Mouse (Mus musculus): Measurements from ENCODE around the gene Gm7075.
A peak's percentile ranks its signal among the peaks of the same experiment; 100 is the strongest.

The Gm7075 gene

DNA sequence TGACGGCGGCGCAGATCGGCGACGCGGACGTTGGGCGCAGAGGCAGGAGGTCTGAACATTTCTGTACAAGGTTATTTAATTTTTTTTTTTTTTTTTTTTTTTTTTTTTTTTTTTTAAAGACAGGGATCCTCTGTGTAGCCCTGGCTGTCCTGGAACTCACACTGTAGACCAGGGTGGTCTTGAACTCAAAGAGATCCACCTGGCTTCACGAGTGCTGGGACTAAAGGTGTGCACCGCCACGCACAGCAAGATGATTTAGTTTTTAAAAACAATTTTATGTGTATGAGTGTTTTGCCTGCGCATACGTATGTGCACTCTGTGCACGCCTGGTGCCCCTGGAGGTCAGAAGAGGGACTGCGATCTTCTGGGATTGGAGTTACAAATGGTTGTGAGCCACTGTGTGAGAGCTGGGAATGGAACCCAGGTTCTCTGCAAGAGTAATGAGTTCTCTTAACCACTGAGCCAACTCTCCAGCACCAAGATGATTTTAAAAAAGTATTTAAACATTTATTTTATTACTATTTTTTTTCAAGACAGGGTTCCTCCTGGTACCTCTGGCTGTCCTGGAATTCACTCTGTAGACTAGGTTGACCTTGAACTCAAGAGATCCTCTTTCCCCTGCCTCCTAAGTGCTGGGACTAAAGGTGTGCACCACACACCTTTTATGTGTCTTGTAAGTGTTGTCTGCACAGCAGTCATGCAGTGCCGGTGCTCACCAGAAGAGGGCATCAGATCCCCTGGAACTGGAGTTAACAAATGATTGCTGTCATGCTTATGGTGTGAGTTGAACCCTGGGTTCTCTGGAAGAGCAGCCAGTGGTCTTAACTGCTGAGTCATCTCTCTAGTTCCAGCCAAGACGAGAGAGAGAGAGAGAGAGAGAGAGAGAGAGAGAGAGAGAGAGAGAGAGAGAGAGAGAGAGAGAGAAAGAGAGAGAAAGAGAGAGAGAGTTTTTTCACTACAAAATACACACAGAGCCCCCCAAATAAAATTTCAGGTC is at the start of gene Gm7075:
Gene Gm7075 (minus strand): TSS at position 51 of the 997 bp plus-strand sequence.
- DNase-seq (ENCODE audit: low spot score in 2 of 2), result peak; percentile 78 to 85

DNA sequence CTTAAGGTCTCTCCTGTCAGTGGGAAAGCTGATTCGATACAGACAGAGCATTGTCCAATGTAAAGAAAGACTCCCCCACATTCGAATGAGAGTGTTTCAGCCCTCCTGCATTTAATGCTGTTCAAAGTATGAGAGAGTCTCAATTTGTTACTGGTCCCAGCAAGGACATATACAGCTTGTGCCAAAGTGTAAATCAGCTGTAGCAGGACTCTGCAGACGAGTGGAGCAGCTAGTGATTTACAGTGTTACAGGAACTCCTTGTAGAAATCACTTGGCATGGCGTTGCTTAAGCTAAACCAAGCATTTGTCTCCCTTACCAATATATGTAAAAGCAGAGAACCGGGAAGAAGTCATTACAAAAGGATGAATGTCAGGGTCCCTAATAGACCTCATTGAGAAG is 39.3 kb upstream of the Gm7075 start:
- no peak for DNase-seq (ENCODE audit: low spot score in 2 of 2)

DNA sequence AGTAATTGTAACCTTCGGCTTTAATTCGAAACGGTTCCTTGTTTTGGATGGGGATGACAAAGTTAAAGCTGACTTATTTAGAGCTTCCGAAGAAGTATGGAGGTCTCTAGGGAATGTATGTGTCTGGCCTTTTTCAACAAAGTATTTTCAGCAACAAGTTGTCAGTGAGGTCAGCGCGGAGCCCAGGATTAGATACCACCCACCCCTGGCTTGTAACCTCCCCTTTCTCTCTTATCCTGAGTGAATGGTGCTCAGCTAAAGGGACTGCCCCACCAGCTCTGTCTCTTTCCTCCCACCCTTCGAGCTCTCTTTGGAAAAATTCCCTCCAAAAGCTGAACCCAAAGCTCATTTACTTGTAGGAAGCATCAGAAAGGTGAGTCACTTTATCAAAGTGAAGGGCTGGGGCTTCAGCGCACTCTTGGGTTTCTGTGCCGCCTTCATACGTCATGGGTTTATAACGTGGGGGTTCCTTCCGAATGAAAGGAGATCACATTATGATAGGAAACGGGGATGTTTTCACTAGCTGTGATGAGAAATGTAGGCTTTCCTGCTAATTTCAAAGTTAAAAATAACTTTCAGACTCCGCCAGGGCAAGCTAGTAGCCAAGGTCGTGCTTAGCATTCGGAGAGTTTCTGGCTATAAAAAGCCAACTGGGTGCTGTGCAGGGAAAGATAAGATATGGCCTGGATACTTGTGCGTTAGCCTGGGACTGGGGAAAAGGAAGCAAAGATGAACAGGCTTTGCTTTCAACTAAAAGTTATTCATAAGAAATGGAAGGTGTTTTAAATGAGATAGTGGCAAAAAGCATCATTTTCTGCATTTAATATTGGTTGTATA is 35.9 kb upstream of the Gm7075 start:
- no peak for DNase-seq (ENCODE audit: low spot score in 2 of 2)

DNA sequence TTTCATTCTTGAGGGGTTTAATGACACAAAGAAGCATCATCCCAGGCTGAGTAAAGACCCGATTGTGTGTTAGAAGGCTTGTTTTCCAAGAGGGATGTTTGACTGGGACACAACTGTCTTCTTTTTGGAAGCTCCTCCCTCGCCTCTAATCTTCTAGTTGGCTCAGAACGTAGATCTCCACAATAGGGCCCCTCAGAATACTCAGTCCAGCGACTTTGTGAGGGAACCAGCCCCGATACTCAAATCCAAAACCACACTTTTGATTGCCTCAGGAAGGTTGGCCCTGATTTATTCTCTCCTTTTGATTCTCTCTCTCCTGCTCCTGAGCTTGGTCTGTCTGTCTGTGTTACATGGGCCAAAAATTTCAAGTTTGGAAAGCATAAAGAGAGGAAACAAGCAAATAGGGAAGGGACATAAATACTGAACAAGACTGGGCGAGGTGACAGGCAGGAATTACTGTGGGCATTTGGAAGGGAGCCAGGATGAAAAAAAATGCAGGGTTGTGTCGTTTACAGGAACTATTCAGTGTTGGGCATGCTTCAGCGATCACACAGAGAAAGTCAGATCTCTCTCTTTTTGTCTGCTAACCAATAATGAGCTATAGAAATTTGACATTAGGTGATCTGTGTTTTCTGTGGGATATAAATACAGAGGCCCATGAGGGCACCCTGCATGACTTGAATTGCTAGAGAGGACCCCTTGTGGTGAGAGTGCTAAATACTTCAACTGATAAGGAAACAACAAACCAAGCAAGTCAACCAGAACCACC is 33.7 kb upstream of the Gm7075 start:
- DNase-seq (ENCODE audit: low spot score in 2 of 2), result no peak

DNA sequence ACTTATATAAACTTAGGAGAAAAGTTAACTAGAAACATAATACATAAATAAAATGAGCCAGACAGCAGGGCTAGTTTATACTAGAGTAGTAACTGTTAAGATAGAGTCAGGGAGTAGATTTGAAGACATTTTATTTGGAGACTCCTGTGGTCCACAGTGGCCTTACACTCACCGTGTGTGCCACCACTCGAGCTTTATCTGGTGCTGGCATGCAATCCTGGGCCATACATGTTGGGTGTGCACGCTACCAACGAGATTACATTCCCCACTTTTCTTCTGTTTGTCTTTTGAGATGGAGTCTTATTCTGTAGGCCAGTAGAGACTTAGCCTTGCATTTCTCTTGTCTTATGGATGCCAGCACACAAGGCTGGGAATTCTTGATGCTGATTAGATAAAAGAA is 32.3 kb upstream of the Gm7075 start:
- DNase-seq (ENCODE audit: low spot score in 2 of 2), result no peak

DNA sequence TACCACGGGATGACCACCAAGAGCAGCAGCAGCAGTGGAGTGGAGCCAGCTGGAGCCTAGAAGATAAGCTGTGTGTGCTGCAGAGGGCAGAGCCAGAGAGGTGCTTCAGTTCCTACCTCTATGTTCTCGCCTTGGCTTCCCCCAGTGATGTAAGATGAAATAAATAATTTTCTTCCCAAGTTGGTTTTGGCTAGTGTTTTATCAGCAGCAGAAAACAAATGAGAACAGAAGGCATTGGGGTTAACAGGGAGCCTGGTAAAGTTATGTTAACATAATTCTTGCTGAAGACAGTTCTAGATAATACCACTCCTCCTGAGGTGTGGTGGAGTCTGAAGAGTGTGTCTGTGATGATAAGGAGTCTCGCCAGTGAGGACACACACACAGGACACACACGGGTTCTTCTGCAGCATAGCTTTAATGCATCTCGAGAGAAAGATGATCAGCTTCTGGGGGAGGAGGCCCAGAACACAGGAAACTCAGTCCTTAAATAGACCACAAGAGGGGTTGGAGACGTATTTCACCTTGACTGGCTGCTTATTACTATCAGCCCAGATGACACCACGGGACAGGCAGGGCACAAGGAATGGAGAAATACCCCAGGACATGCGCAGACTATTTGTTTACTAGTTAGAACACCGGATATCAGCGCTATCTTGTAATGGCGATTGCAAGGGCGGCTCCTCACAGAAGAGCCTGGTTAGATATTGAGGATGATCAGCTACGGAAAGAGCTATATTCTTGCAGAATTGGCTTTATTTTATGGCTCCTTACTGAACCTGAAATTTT is 23.2 kb upstream of the Gm7075 start:
- peak in 1 of 2 experiments; percentile 43 for DNase-seq (ENCODE audit: low spot score in 2 of 2)

DNA sequence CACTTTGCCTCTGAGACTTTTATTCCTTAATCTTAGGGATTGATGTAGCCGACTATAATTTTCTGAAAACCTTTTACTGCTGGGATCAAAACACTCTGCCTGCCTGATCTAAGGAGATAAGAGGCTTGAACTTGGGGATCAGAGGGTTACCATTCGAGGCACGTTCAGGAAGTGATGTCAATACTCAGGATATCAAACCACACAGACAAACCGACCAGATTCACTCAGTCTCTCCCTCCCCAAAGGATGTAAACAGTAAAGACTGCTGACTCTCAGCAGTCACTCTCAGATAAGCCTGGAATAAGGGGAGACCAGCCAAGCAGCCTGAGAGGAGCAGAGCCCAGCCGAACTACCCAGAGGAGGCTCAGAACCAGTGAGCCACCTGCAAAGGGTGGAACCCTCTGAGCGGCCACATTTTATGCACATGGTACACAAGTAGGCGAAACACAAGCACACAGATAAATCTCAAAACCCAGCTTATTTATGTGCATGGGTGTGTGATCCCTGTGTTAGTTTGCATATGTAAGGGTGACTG is 18.2 kb upstream of the Gm7075 start:
- DNase-seq (ENCODE audit: low spot score in 2 of 2), result no peak

DNA sequence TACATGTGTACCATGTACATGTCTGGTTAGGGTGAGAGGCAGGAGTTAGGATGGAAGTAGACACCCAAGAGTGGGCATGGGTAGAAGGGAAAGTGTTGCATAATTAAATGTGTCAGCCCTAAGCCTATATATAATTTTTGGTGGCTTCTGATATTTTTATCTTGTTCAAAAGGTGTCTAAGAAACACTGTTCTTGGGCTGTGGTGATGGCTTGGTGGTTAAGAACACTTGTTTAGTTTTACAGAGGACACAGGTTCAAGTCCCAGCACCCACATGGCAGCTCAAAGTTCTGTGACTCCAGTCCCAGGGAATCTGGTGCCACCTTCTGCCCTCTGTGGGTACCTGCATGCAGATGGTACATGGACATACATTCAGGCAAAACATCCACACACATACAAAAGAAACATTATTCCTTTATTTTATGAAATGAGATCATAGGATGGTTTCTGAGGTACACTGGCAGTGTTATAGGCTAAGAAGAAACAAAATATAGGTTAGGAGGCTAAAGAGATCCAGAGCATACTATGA is 17.2 kb upstream of the Gm7075 start:
- DNase-seq (ENCODE audit: low spot score in 2 of 2), result no peak

DNA sequence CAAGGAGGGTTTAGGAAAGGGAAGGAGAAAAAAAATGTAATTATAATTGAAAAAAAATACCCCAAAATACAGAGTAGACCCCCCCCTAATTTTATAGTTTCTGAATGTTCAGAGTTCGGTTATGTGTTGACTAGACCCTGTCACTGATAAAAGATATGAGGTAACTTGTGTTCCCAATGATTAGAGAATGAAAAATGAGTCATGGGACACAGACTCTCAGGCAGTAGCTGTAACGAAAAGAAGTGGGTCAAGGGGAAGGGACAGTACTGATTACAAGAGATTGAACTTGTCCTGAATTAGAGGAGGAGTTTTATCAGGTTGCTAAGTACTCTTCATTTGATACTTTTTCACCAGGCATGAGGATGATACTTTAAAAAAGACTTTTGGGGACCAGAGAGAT is 11.3 kb upstream of the Gm7075 start:
- no peak for DNase-seq (ENCODE audit: low spot score in 2 of 2)

DNA sequence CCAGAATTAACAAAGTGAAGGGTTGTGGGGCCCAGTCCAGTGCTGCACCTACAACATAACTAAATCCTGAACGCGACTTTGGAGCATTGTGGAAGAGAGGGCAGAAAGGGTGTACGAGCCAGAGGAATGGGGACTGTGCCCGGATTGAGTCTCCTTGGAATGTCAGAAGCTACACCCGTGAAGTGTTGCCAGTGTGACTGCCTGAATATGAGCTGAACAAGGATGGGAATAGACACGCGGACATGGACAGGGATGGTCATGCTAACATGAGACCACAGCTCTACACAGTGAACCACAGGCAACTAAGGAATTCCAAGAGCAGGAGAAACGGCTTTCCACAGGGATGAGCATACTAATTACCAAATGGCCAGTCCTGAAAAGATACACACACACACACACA is 10.5 kb upstream of the Gm7075 start:
- no peak for DNase-seq (ENCODE audit: low spot score in 2 of 2)

DNA sequence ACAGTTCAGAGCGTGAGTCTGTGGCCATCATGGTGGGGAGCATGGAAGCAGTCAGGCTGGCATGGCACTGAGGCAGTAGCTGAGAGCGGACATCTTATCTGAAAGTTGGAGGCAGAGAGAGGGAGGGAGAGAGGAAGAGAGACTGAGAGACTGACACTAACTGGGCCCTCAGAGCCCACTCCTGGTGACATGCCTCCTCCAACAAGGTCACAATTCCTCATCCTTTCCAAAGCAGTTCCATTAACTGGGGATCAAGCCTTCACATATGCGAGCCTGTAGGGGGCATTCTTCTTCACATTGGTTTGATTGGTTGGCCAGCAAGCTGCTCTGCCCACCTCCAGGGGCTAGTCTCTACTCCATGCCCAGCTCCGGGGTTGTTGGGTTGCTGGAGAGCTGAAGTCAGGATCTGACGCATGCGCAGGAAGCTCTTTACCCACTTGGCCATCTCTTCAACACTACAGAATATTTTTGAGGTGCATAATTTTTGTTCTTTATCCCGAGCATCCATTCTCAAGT is 9.7 kb upstream of the Gm7075 start:
- no peak for DNase-seq (ENCODE audit: low spot score in 2 of 2)

DNA sequence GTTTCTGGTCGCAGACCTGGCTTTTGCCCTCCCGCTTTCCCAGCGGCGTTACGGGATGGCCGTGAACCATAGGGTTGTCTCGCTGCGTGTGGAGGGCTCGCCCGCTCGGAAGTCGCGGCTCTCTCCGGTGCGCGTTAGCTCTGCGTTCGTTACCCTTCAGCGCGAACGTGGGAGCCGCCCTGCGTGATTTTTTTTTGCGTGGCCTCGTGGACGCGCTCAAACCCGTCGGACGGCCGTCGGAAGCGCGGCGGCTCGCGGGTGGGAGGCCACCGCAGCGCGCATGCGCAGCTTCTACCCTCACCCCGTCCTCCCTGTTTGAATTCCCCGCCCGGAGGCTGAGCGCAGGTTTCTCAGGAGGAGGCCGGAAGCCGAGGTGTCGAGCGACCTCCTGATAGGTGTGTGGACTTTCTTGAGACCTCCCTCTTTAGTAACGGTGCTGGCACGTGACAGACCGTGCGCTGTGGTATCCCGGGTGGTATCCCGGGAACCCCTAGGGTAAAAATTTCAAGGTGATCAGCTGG is 8.3 kb upstream of the Gm7075 start, which contains the start of gene Ctnna3:
Gene Ctnna3 (plus strand): TSS at position 314 of the 521 bp plus-strand sequence.
- DNase-seq (ENCODE audit: low spot score in 2 of 2), result peak in 1 of 2 experiments; percentile 92

DNA sequence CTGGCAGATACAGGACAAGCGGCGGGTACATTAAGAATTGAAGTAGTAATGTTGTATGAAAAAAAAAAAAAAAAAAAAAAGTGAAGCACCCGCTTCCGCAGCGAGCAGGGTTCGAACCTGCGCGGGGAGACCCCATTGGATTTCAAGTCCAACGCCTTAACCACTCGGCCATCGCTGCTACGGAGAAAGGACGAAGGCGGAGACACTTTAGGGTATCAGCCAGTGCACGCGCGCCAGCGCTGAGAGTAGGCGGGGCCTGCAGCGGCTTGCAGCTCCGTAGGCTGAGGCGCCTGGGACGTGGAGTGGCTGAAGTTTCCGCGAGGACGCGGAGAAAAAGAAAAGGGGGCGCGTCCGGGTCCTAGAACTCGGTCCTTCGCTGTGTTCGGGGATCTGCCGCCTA is 7.8 kb upstream of the Gm7075 start:
- DNase-seq (ENCODE audit: low spot score in 2 of 2), result peak; percentile 98 to 100

DNA sequence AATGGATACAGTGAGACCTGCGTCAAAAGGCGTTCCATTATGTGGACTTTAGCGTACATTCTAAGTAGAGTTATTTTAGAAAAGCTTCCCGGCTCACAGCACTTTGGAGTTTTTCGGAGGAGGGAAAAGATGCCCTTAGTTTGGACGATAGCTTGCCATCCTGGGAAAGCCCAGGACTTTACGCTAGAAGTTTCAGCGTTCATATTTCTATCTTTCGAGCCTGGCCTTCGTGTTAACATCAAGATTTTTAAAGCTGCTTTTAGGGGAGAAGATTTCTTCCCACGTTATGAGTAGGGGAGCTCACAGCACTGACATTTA is 7.4 kb upstream of the Gm7075 start:
- no peak for DNase-seq (ENCODE audit: low spot score in 2 of 2)

DNA sequence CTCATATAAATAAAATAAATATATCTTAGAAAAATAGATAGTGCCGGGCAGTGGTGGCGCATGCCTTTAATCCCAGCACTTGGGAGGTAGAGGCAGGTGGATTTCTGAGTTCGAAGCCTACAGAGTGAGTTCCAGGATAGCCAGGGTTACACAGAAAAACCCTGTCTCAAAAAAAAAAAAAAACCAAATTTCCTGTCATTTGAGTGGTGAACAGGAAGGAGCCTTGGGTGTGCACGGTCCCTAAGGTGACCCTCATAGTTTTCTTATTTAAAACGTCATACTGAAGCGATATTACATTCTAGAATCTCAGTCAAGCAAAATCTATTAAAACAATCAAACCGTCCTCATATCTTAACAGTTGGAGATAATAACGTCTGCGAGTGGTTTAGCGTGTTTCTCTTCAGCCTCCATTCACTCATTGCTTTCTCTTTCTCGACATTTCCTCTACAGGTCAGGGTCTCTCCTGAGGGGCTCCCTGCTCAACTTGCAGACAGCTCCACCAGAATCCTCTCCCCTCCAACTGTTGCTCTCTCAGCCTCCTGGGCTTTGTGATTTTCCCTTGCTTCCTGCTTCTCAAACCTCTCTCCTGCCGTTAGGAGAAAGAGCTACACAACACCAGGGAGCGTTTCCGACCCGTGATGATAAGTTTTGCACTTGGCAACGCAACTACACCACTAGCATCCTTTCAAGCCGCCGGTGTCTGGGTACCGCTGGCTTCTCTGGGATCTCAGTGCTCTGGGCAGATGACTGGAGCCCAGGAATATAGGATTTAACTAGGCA is 6.8 kb upstream of the Gm7075 start:
- DNase-seq (ENCODE audit: low spot score in 2 of 2), result peak in 1 of 2 experiments; percentile 52

DNA sequence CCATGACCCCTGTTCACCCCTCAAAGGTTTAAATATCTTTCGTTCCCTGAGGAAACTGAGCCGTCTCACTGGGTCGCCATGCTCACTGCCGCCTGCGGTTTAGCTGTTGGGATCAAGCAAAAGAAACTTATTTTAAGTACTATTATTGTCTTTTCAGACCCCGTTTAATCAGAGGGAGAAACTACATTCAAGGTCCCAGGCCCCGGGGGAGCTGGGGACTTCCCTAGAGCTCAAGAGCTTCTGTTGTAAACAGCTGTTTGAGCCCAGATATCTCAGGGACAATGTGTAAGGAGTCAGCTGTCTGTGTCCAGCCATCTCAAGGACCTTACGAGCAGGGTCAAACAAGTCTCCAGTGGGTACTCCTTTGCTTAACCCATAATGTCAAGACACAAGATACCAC is 5.6 kb upstream of the Gm7075 start:
- no peak for DNase-seq (ENCODE audit: low spot score in 2 of 2)

DNA sequence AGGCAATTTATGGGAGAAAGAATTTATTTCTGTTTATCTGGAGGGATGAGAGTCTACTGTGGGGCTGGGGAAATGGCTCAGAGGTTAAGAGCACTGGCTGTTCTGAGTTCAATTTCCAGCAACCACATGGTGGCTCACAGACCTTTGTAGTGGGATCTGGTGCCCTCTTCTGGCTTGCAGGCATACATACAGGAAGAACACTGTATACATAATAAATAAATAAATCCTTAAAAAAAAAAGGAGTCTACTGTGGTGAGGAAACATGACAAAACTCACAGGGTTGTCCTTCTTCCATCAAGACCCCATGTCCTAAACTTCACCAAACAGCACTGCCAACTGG is 2.9 kb upstream of the Gm7075 start:
- peak in 1 of 2 experiments; percentile 77 for DNase-seq (ENCODE audit: low spot score in 2 of 2)

DNA sequence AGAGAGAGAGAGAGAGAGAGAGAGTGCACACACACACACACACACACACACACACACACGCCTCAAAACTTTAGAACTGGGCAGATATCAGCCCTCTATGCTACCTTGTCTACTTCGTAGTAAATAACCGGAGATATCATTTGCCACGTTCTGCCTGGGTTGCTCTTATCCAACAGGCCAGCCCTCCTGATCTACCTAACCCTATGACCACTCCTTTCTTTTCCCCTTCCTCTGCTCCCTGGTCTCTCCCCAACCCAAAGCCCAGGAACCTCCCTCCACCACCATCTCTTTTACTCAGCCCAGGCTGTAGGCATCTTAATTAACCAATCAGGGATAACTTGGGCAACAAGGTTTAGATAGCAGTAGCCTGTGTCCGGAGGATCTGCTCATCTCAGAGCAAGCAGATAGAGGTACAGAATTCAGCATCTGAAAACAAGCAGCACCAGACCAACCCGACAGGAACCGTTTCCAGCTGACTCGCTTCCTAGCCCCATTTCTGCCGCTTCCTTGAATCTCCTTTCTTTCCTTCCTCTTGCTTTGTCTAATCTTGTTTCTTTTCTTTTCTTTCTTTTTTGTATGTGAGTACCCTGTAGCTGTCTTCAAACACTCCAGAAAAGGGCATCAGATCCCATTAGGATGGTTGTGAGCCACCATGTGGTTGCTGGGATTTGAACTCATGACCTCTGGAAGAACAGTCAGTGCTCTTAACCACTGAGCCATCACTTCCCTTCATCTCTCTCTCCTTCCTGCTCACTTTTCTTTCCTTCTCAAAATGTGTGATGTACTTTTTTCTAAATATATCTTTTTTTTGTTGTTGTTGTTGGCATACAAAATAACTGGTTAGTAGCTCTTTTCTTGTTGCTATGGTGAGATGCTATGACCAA is 2.2 kb upstream of the Gm7075 start:
- peak in 1 of 2 experiments; percentile 35 for DNase-seq (ENCODE audit: low spot score in 2 of 2)

DNA sequence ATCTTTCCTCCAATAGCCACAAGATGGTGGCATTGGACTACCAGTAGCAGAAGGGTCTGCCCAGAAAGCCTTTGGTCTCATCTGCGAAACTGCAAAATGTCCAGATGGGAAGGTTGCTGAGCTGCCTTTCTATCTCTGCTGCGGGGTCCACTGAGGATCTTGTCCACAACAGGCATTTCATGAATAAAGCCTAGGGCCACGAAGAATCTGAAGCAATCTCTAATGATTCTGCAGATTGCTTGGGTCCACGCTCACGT is 1.1 kb upstream of the Gm7075 start:
- no peak for DNase-seq (ENCODE audit: low spot score in 2 of 2)
